Mouse (Mus musculus) myocyte (in vitro differentiated cells): ENCODE measurements around the gene Pbx1. TPM values are rescaled to one million over a fixed set of nuclear protein-coding genes. Genes with fewer than 3 reads are reported as not detected.

Experiments used
- H3K27me3 ChIP-seq: one replicate; pipeline ENCODE4 v1.6.1; 2011; ENCODE audit not compliant: control insufficient read depth, insufficient read depth, insufficient read length
- H3K36me3 ChIP-seq: one replicate; pipeline ENCODE4 v1.6.1; 2011; ENCODE audit not compliant: control insufficient read depth, insufficient read depth
- H3K4me2 ChIP-seq: one replicate; pipeline ENCODE4 v1.6.1; 2011; ENCODE audit warnings: low read depth, control low read depth
- H3K4me3 ChIP-seq: one replicate; pipeline ENCODE4 v1.5.1; 2011; ENCODE audit warnings: mild to moderate bottlenecking, control low read depth, moderate library complexity
- H3K79me2 ChIP-seq: one replicate; pipeline ENCODE4 v1.6.1; 2011; ENCODE audit not compliant: control insufficient read depth, insufficient read depth
- H3ac ChIP-seq: one replicate; pipeline ENCODE4 v1.6.1; 2011; ENCODE audit not compliant: control insufficient read depth, insufficient read length
- CEBPB ChIP-seq: IDR thresholded peaks from 2 replicates; pipeline ENCODE4 v1.6.1; 2011; ENCODE audit warnings: mild to moderate bottlenecking, moderate library complexity; ENCODE audit not compliant: poor library complexity, insufficient read depth, severe bottlenecking
- E2F4 ChIP-seq: IDR thresholded peaks from one replicate; pipeline ENCODE4 v1.6.1; 2011; ENCODE audit warnings: mild to moderate bottlenecking, control low read depth, moderate library complexity; ENCODE audit not compliant: insufficient read depth
- MAX ChIP-seq: IDR thresholded peaks from one replicate; pipeline ENCODE4 v1.6.1; 2011; ENCODE audit warnings: low read depth, mild to moderate bottlenecking, control low read depth
- MYOD1 ChIP-seq, 3 experiments: IDR thresholded peaks; one replicate each; pipeline ENCODE4 v1.6.1; 2011; ENCODE audit warnings: control low read depth in 2 of 3, low read depth in 2 of 3, mild to moderate bottlenecking in 2 of 3, moderate library complexity in 1 of 3; ENCODE audit not compliant: insufficient read length in 2 of 3, control insufficient read depth in 1 of 3
- MYOG ChIP-seq, 3 experiments: IDR thresholded peaks; one replicate each; pipeline ENCODE4 v1.6.1; 2011; ENCODE audit warnings: control low read depth in 2 of 3, low read depth in 2 of 3, mild to moderate bottlenecking in 2 of 3; ENCODE audit not compliant: insufficient read length in 2 of 3, control insufficient read depth in 1 of 3, insufficient read depth in 1 of 3
- POLR2A ChIP-seq: IDR thresholded peaks from one replicate; pipeline ENCODE4 v1.6.1; 2011; ENCODE audit warnings: low read depth, mild to moderate bottlenecking, control low read depth, moderate library complexity; ENCODE audit not compliant: insufficient read length
- POLR2AphosphoS2 ChIP-seq: IDR thresholded peaks from one replicate; pipeline ENCODE4 v1.6.1; 2011; ENCODE audit warnings: low read depth, control low read depth; ENCODE audit not compliant: insufficient read length
- REST ChIP-seq: IDR thresholded peaks from one replicate; pipeline ENCODE4 v1.6.1; 2011; ENCODE audit warnings: mild to moderate bottlenecking, control low read depth, moderate library complexity; ENCODE audit not compliant: insufficient read depth, insufficient read length
- SRF ChIP-seq: IDR thresholded peaks from one replicate; pipeline ENCODE4 v1.6.1; 2011; ENCODE audit warnings: low read depth; ENCODE audit not compliant: control insufficient read depth, insufficient read length
- TCF12 ChIP-seq: IDR thresholded peaks from one replicate; pipeline ENCODE4 v1.6.1; 2011; ENCODE audit warnings: mild to moderate bottlenecking, control low read depth; ENCODE audit not compliant: poor library complexity, insufficient read depth, severe bottlenecking
- TCF3 ChIP-seq: IDR thresholded peaks from one replicate; pipeline ENCODE4 v1.6.1; 2011; ENCODE audit warnings: low read depth, control low read depth; ENCODE audit not compliant: insufficient read length
- USF1 ChIP-seq: IDR thresholded peaks from one replicate; pipeline ENCODE4 v1.6.1; 2011; ENCODE audit warnings: low read depth, mild to moderate bottlenecking, control low read depth, moderate library complexity
- polyA plus RNA-seq: library from polyadenylated mRNA; unstranded; fragments of >200 nt; fragmentation: generic; extraction: Trizol; gene quantifications from one replicate; pipeline ENCODE4 v1.2.1, GENCODE M21; 2012; ENCODE audit warnings: missing spikeins

Gene Pbx1
- polyA plus RNA-seq, 1 experiment: 11.4 TPM

DNA sequence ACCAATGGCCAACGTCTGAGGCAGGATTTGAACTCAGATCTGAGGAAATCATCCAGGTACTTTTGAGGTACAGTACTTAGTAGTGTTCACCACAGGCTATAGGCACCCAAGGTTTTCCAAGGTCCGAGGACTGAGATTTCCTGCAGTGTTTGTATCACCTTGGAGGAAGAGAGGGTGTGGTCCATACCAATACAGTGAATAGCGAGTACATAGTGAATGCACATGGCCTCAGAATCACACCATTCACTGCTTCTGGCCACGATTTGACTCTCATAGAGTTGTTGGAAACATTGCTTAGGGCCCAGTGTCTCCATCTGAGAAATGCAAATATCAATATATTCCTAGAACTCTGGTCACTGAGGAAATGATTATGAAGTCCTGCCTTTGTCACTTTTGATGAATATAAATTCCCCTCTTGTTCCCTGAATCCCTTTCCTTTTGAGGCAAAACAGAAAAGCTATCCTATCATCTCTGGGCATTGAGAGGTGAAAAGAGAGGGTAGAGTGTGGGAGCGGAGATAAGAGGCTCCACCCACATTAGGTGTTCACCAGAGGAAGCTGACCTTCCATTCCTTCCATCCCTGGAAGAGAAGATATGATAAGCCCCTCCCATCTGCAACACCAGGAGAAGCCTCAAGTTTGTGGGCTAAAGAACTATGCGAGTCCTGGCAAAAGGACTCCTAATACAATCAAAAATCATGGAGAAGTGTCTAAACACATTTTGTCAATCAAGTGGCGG, 119.2 kb downstream of the Pbx1 start:
- TF ChIP-seq MYOD1 (IDR thresholded peaks at IDR 0.05; ENCODE audit: control insufficient read depth in 1 of 3, insufficient read length in 2 of 3, low read depth in 2 of 3) (no peak), MYOG (IDR thresholded peaks at IDR 0.05; ENCODE audit: control insufficient read depth in 1 of 3, insufficient read depth in 1 of 3, insufficient read length in 2 of 3, low read depth in 2 of 3) (no peak), E2F4 (no peak), CEBPB (no peak), SRF (no peak), USF1 (no peak), MAX (no peak), POLR2AphosphoS2 (no peak), REST (no peak), TCF12 (no peak), POLR2A (no peak), TCF3 (no peak)
- no peak overlapping the region for H3K4me2 ChIP-seq
- H3K79me2 ChIP-seq: peaks cover 3% of the 10 kb centered on the region
- H3K36me3 ChIP-seq: no peaks in the 10 kb centered on the region
- no peak overlapping the region for H3K4me3 ChIP-seq
- no peaks in the 10 kb centered on the region for H3K27me3 ChIP-seq
- H3ac ChIP-seq: no peak overlapping the region

DNA sequence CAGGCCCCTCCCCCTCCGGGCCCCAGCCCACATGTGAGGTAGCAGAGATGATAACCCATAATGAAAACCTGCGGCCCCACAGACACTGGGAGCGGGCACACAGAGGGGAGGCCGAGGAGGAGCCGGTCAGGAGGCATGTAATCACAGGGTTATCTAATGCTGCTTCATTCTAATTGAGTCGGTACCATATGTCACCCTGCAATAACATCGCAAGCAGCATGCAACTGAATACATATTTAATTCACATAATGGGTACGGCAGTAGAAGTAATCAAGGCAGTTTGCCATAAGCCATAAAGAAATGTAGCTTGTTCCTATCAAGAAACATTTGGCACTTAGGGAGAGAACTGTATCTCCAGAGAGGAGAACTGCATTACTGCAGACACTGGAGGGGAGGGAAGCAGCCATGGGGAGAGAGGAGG, 123.0 kb downstream of the Pbx1 start:
- TF ChIP-seq MAX: no peak
- no peak for TF ChIP-seq CEBPB
- TF ChIP-seq MYOD1 (IDR thresholded peaks at IDR 0.05; ENCODE audit: control insufficient read depth in 1 of 3, insufficient read length in 2 of 3, low read depth in 2 of 3): no peak
- TF ChIP-seq MYOG (IDR thresholded peaks at IDR 0.05; ENCODE audit: control insufficient read depth in 1 of 3, insufficient read depth in 1 of 3, insufficient read length in 2 of 3, low read depth in 2 of 3): no peak
- TF ChIP-seq POLR2A: no peak
- no peak for TF ChIP-seq REST
- no peak for TF ChIP-seq TCF12
- no peak for TF ChIP-seq SRF
- TF ChIP-seq USF1: no peak
- TF ChIP-seq POLR2AphosphoS2: no peak
- TF ChIP-seq TCF3: no peak
- TF ChIP-seq E2F4: no peak
- H3ac ChIP-seq: no peak overlapping the region
- no peak overlapping the region for H3K4me2 ChIP-seq
- H3K36me3 ChIP-seq: no peaks in the 10 kb centered on the region
- peaks cover 3% of the 10 kb centered on the region for H3K79me2 ChIP-seq
- no peak overlapping the region for H3K4me3 ChIP-seq
- no peaks in the 10 kb centered on the region for H3K27me3 ChIP-seq

DNA sequence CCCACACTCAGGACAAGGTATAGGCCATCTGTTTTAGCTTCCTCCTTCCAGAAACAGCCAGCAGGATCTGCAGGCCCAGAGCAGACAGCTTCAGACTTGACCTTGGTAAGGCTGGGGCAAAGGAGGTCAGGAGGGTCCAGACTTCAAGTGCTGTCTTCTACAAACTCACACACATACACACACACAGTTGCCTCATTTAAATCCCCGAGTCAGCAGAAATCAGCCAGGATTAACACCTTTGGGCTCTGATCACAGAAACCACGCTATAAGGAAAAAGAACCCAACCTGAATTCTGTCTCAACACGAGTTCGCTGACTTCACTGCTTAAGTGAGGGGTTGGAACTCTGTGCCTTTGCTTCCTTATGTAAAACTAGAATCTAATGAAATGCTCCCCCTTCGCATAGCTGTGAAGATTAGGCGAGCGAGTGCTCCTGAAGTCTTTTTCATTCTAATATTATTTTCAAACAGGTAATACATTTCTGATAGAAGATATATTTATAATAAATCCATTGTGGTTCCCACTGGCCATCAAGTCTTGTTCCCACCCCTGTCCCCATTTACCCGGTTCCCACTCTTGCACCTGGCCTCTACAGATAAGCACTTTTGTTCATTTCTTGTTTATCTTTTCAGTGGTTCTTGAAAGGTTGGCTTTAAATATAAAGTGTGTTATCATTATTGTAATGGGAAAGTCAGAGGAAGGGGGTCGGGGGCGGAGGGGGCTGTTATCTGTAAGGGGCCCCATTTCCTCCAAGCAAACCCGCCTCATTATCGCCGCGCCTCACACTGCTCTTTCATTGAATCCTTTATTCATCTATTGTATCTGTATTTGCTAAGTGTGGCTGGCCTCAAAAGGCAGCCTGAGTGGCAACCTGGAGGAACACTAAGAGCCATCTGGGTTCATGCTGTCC, 124.5 kb downstream of the Pbx1 start:
- TF ChIP-seq USF1: no peak
- no peak for TF ChIP-seq POLR2A
- TF ChIP-seq TCF12: no peak
- TF ChIP-seq SRF: no peak
- no peak for TF ChIP-seq TCF3
- no peak for TF ChIP-seq MYOG (IDR thresholded peaks at IDR 0.05; ENCODE audit: control insufficient read depth in 1 of 3, insufficient read depth in 1 of 3, insufficient read length in 2 of 3, low read depth in 2 of 3)
- no peak for TF ChIP-seq POLR2AphosphoS2
- TF ChIP-seq E2F4: no peak
- Histone ChIP-seq H3K36me3 (no peaks in the 10 kb centered on the region), H3K27me3 (no peaks in the 10 kb centered on the region), H3K4me2 (no peak overlapping the region), H3ac (no peak overlapping the region), H3K4me3 (no peak overlapping the region), H3K79me2 (peaks cover 3% of the 10 kb centered on the region)

DNA sequence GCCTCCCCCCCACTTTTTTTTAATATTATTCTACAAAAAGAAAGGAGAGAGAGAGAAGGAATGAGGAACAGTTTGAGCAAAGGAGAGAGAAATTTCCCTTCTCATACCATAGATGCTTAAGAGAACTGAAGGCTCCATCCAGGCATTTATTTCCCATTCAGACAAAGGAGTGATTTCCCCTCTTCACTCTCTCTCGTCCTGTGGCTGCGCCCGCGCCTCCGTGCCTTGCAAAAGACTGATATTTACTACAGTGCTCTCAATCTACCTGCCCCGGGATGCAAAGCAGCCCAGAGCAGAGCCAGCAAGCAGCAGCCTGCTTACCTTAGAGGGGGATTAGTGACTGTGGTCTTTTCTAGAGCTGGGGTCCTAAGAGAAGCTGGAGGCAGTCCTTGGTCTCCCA, 131.6 kb downstream of the Pbx1 start:
- no peaks in the 10 kb centered on the region for H3K27me3 ChIP-seq
- no peak overlapping the region for H3K4me3 ChIP-seq
- no peaks in the 10 kb centered on the region for H3K36me3 ChIP-seq
- H3K4me2 ChIP-seq: no peak overlapping the region
- peaks cover 4% of the 10 kb centered on the region for H3K79me2 ChIP-seq
- TF ChIP-seq USF1 (no peak), SRF (no peak), POLR2AphosphoS2 (no peak), MYOD1 (IDR thresholded peaks at IDR 0.05; ENCODE audit: control insufficient read depth in 1 of 3, insufficient read length in 2 of 3, low read depth in 2 of 3) (no peak), MYOG (IDR thresholded peaks at IDR 0.05; ENCODE audit: control insufficient read depth in 1 of 3, insufficient read depth in 1 of 3, insufficient read length in 2 of 3, low read depth in 2 of 3) (no peak), MAX (no peak), REST (no peak), E2F4 (no peak), TCF12 (no peak), CEBPB (no peak), POLR2A (no peak), TCF3 (no peak)
- H3ac ChIP-seq: no peak overlapping the region
